Mouse (Mus musculus) megakaryocyte, embryonic 14.5 days (primary cell): ENCODE measurements around the gene 2010111I01Rik.

Source experiments
- FLI1 ChIP-seq: IDR thresholded peaks from 2 replicates; pipeline ENCODE4 v1.6.1; 2012; ENCODE audit warnings: low read length, inconsistent platforms, mixed read lengths
- GATA1 ChIP-seq: IDR thresholded peaks from 3 replicates; pipeline ENCODE4 v1.6.1; 2012; ENCODE audit warnings: mixed read lengths, low read length, inconsistent platforms, borderline replicate concordance

- TF ChIP-seq GATA1 (no peak), FLI1 (no peak)
Measured at GRCm38 (mm10) chr13:63272602-63273229, 308.0 kb downstream of the 2010111I01Rik start.
